Mouse (Mus musculus) gastrocnemius, adult 8-10 months (tissue): ENCODE measurements around the gene Sf3a1. TPM values are rescaled to one million over a fixed set of nuclear protein-coding genes. Genes with fewer than 3 reads are reported as not detected.

Experiments
- DNase-seq, 2 experiments: peaks; one replicate each; pipeline ENCODE4 v3.0.0; 2022; ENCODE audit warnings: low spot score in 2 of 2
- total RNA-seq, 4 experiments: library from RNA; stranded (reverse); gene quantifications; 2 replicates each; pipeline ENCODE4 v1.2.4; 2022

The Sf3a1 gene
- total RNA-seq, 4 experiments from 2014 or later = 11.3 to 15.6 (median 12.2) TPM

GRCm38 (mm10) chr11:4214572-4214971 is 54.4 kb downstream of the Sf3a1 start:
- DNase-seq = no peak

GRCm38 (mm10) chr11:4215061-4215460 is 54.9 kb downstream of the Sf3a1 start:
- DNase-seq = no peak

- no peak for DNase-seq
Measured at GRCm38 (mm10) chr11:4216248-4217000, 56.3 kb downstream of the Sf3a1 start.

- DNase-seq = peak; percentile 84 to 90
Measured at GRCm38 (mm10) chr11:4217914-4218629, 57.9 kb downstream of the Sf3a1 start, which contains the start of gene Castor1. Gene Castor1, plus strand, starts transcription at chr11:4218225.

- no peak for DNase-seq
Measured at GRCm38 (mm10) chr11:4218637-4219036, 58.5 kb downstream of the Sf3a1 start.

GRCm38 (mm10) chr11:4219317-4219751 is 59.2 kb downstream of the Sf3a1 start:
- DNase-seq = peak; percentile 65 to 68

- no peak for DNase-seq
Measured at GRCm38 (mm10) chr11:4219908-4220307, 59.8 kb downstream of the Sf3a1 start.

- DNase-seq = peak; percentile 67 to 70
Measured at GRCm38 (mm10) chr11:4220443-4221400, 60.6 kb downstream of the Sf3a1 start.

GRCm38 (mm10) chr11:4222046-4222950 is 62.1 kb downstream of the Sf3a1 start:
- no peak for DNase-seq

- DNase-seq = no peak
Measured at GRCm38 (mm10) chr11:4223393-4224188, 63.4 kb downstream of the Sf3a1 start.

- no peak for DNase-seq
Measured at GRCm38 (mm10) chr11:4224223-4224622, 64.1 kb downstream of the Sf3a1 start.

GRCm38 (mm10) chr11:4226569-4227325 is 66.6 kb downstream of the Sf3a1 start:
- no peak for DNase-seq

- peak; percentile 36 to 67 for DNase-seq
Measured at GRCm38 (mm10) chr11:4228463-4228862, 68.3 kb downstream of the Sf3a1 start.

- no peak for DNase-seq
Measured at GRCm38 (mm10) chr11:4229841-4230240, 69.7 kb downstream of the Sf3a1 start.

- no peak for DNase-seq
Measured at GRCm38 (mm10) chr11:4231435-4231834, 71.3 kb downstream of the Sf3a1 start.
